Mouse (Mus musculus) E14TG2a.4 (cell line): ENCODE results near the gene Gm9964.

Experiments used
- CTCF ChIP-seq: conservative IDR thresholded peaks from 2 replicates; pipeline ENCODE4 v1.5.1; 2014; ENCODE audit warnings: low read length
- NANOG ChIP-seq: IDR thresholded peaks from 2 replicates; pipeline ENCODE4 v1.6.1; 2014; ENCODE audit warnings: borderline replicate concordance, low read length, mixed read lengths
- POU5F1 ChIP-seq: IDR thresholded peaks from 2 replicates; pipeline ENCODE4 v1.6.1; 2014; ENCODE audit warnings: low read length, borderline replicate concordance

DNA sequence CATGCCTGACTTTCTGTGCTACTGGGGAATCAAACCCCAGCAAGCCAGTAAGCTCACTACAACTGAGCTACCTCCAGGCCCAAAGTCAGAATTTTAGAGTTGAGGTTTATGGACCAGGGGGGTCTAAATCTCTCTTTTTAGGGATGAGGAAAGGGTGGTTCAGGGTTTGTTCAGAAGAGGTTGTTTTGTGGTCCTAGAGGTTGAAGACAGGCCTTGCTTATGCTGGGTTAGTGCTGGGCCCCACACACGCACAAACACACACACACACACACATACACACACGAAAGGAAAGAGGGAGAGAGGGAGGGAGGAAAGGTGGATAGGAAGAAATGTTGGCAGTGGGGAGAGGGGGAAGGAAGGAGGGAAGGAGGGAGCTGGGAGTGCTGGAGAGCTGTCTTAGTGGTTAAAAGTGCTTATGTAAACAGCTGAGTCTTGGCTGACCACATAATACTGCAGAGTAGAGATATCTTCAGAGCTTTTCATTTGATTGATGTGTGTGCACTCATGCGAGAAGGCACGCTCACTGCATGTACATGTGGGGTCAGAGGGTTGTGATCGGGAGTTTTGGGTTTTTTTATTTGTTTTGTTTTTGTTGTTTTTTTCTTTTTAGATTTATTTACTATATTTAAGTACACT is at the start of gene Gm9964:
- no peak for TF ChIP-seq CTCF
- no peak for TF ChIP-seq POU5F1
- no peak for TF ChIP-seq NANOG
